Mouse (Mus musculus) kidney, adult 18-20 months (tissue): ENCODE data around the gene Gm17949.
"Not testable (repeated sequence)": the region's sequence is repeated elsewhere in the genome, so short reads cannot be mapped to it uniquely, and the experiment has no call there.

ENCODE experiments used
- DNase-seq: peaks from one replicate; pipeline ENCODE4 v3.0.0; 2021

Gene Gm17949

DNA sequence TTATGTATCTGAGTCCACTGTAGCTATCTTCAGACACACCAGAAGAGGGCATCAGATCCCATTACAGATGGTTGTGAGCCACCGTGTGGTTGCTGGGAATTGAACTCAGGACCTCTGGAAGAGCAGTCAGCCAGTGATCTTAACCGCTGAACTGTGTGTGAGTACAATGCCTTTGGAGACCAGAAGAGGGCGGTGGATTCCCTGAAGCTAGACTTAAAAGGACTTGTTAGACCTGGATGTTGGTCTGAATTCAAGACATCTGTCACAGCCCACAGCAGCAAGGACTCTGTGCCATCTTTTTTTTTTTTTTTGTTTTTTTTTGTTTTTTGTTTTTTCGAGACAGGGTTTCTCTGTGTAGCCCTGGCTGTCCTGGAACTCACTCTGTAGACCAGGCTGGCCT is 40.4 kb downstream of the Gm17949 start:
- not testable (repeated sequence) for DNase-seq

DNA sequence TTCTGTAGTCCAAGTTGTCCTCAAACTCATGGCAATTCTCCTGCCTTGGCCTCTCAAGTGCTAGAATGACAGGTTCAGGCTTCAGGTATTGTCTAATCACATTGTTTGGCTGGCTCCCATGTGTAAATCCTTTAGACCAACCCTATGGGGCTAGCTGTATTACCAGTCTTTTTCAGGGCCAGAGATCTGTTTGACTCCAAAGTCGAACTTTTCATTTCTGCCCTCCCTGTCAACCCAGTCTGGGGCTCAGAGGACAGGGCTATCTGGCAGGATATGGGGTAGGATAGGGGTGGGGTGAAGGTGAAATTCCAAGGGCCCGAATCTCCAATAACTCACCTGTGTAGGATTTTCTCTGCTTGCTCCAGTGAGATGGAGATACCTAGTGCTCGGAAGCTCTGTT is 45.0 kb downstream of the Gm17949 start:
- no peak for DNase-seq

DNA sequence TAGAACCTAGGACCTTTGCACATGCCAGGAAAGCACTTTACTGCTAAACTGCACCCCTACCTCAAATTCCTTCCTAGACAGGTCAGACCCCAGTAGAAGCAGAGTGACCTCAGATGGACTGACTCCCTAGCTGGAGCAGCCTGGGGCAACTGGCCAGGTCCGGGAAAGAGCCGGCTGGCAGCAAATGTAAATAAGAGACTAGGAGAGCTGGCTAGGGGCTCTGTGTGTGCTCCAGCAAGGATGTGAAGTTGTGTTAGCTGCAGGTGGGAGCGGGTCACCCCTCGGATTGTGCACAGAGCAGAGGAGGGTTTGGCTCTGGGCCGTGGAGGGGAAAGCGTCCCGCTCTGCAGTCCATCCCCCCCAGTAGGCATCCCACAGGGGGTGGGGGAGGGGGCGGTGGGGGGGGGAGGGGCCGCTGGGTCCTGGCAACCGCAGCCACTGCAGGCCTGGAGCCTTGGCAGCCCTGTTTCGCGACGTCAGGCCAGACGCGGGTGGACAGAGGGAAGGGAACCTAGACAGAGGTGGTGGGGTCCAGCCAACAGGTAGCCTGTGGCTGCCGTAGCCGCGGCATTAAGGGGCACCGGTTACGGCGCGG is 47.7 kb downstream of the Gm17949 start, which contains the start of gene Crb3:
Gene Crb3 (plus strand): TSS at position 215 of the 595 bp plus-strand sequence.
- DNase-seq: peak; percentile 52

DNA sequence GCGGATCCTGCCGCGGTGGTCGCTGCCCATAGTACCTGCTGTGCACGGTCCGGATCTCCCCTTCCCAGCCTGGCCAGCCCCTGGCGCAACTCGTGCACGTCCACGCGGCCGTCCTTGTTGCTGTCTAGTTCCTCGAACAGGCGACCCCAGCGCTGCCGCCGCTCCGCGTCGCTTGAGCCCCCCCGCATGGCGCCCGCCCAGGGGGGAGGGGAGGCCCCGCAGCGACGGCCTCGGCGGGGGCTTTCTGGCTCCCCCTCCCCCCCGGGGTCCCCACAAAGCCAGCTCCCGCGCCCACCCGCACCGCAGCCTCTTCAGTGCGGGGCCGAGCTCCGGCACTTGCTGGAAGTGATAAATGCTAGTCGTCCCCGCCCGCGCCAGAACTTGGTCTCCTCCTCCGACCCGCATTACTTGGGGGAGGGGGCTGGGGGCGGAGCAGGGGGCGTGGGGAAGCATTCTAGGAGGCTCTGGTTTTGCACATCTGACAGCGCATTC is 48.3 kb downstream of the Gm17949 start, which contains the start of gene Slc25a23:
Gene Slc25a23 (minus strand): TSS at position 378 of the 492 bp plus-strand sequence.
- DNase-seq: peak; percentile 74

DNA sequence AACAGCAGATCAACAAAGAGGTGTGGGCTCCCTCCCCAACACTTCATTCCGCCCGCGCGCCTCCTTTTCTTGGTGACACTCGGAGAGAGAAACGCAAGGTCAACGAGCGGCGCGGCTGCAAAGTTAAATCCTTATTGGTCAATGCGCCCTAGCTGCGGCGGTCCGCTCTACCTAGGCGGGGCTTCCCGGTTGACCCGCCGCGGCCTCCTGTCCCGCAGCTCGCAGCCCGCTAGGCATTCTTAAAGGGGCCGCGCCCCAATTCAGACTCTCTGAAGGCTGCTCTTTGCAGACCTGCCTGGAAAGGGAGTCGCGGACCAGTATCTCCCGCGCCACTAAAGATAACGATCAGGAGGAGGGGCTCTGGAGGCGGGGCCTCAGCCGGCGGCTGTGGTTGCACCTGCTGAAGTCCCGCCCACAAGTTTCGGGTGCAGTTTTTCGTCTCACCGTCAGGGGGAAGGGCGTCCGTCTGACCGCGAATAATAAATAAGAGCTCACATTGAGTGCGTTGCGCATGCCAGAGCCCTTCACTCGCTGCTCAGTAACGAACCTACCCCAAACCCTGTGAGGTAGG is 49.0 kb downstream of the Gm17949 start:
- peak; percentile 99 for DNase-seq

DNA sequence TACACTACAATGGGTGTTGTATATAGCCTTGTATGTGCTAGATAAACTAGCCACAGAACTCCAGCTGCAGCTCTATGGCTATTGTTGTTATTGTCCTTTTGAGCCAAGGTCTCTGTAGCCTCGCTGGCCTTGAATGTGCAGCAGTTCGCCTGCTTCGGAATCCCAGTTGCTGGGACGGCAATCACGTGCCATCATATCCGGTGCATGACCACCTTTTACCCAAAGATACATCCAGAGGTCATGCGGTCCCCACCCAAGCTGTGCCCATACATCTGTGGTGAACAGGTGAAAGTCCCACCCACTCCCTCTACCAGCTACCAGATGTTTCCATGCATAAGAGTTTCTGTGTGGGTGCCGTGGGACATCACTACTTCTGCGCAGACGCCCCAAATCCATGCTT is 49.8 kb downstream of the Gm17949 start:
- peak; percentile 38 for DNase-seq

DNA sequence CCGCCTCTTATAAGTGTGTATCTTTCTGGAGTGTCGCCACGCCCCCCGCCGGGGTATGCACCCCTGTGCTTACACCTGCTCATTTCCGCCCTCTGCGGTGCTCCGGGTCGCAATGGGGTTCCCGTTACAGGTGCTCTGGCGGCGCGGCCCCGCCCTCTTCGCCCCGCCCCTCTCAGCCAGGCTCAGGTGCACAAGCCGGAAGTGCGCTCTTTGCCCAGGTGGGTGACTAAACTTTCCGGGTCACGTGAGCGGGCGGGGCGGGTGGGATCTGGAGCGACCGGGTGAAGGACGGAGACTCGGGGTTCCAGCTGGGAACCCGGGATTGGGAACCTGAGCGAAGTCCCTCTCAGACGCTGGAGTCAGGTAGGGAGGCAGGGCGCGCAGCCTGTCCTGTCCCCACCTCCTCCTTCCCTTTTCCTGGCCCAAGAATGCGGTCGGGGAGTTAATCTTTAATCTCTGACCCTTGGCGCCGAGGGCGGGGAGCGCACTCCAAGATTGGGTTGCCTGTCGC is 50.8 kb downstream of the Gm17949 start:
- DNase-seq: peak; percentile 87

DNA sequence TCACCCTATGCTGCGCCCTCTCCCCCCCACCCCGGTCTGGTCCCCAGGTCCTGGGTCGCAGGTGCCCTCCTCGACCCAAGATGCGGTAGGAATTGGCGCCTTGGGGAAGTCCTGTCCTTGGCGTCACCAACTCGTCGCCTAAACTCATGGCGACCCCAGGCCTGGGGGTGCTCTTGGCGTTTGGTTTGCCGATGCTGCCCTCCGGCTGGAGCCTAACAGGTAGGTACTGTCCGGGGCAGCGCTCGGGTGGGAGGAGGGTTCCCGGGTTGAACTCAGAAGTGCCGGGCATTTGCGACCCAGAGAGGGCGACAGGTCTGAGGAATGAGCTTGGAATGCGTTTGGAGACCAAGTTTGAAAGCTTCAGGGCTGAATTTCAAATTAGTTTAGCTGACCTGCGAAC is 51.3 kb downstream of the Gm17949 start:
- DNase-seq: no peak

DNA sequence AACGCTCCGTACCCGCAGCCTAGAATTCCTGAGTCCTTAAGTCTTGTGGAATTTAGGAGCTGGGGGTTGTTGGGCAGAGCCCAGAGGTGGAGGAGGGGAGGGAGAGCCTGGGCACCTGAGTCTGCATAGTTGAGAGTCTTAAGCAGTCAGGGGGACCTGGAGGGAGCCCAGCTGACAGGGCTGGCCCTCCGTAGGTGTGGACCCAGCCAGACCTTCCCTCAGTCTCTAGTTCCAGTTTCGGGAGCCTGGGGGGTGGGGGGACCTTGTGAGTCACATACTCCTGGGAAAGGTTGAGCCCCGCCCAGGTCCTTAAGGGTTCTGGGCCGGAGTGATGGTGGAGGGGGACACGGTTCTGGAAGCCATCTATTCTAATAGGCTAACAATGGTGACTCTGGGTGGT is 51.8 kb downstream of the Gm17949 start:
- peak; percentile 25 for DNase-seq

DNA sequence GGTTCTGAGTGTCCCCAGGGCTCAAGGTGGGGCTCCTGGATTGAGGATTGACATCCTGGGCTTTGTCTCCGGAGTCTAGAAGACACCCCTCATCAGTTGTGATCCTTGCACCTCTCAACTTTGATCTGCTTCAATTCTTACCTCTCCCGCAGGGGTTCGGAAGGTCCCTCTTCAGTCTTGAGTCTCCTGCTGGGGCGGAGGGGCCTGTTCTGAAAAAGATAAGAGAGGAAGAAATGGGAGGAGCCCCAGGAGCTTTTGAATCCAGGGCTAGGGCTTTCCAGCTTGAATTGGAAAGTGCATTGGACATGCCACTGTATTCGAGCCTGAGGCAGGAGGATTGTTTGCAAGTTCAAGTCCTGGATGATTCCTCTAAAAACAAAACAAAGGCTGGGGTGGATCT is 55.6 kb downstream of the Gm17949 start:
- DNase-seq: no peak

DNA sequence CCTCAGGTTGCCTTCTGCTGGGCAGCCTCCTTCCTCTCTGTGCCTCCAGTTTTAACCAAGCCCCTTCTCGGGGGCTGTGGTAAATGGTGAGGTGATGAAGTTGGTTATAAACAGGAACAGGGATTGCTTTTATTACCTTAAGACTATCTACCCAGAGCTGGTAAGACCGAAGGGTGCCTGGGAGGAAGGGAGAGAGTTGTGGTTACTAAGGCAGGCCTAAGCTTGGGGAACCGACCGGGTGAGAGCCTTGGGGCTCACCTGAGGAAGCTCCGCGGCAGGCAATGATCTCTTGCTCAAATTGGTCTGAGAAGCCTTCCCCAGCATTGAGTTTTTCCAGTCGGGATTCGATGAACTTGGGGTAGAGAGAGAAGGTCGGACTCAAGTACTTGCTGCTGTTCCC is 59.0 kb downstream of the Gm17949 start:
- DNase-seq: no peak

DNA sequence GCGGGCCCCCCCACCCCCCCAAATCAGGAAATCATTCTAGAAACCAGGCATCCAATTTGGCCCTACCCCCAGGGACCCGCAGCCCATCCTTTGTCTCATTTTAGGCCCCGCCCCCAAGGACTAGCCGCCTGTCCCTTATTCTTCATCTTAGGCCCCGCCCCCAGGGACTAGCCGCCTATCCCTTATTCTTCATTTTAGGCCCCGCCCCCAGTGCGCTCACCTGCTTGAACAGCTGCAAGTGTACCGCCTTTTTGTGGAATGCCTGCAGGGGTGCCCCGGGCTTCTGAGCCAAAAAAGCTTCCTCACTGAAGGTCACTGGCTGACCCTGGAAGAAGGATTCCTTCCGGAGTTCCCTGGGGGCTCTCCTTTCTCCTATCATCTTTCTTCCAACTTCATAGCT is 59.4 kb downstream of the Gm17949 start:
- peak; percentile 28 for DNase-seq
